Mouse (Mus musculus) heart, adult 2 months (tissue): ENCODE measurements around the gene Zfp612. TPM values are rescaled to one million over a fixed set of nuclear protein-coding genes. Genes with fewer than 3 reads are reported as not detected.

ENCODE experiments used
- DNase-seq, 2 experiments: peaks; one replicate each; pipeline ENCODE4 v3.0.0; 2021
- H3K27ac ChIP-seq: fragments of 200-600 bp; 2 replicates; pipeline ENCODE4 v1.8.1; 2022
- H3K27me3 ChIP-seq: fragments of 200-500 bp; 2 replicates; pipeline ENCODE4 v1.6.1; 2012; ENCODE audit warnings: mild to moderate bottlenecking, low read length, inconsistent platforms, mixed read lengths; ENCODE audit not compliant: control insufficient read depth, insufficient read depth
- H3K36me3 ChIP-seq: fragments of 200-500 bp; 2 replicates; pipeline ENCODE4 v1.6.1; 2012; ENCODE audit warnings: low read length, inconsistent platforms; ENCODE audit not compliant: control insufficient read depth, insufficient read depth
- H3K4me1 ChIP-seq: fragments of 200-500 bp; 2 replicates; pipeline ENCODE4 v1.6.1; 2011; ENCODE audit warnings: low read length; ENCODE audit not compliant: control insufficient read depth, insufficient read depth
- H3K4me3 ChIP-seq: fragments of 200-600 bp; 2 replicates; pipeline ENCODE4 v1.8.1; 2022
- H3K79me2 ChIP-seq: fragments of 200-500 bp; replicated peaks from 2 replicates; pipeline ENCODE4 v1.6.1; 2012; ENCODE audit warnings: mild to moderate bottlenecking, inconsistent platforms, low read length, moderate library complexity, mixed read lengths; ENCODE audit not compliant: control insufficient read depth, insufficient read depth
- H3K9ac ChIP-seq: fragments of 200-500 bp; 2 replicates; pipeline ENCODE4 v1.6.1; 2012; ENCODE audit warnings: low read depth, mild to moderate bottlenecking, control low read depth, inconsistent platforms, low read length, mixed read lengths
- CTCF ChIP-seq: fragments of 200-600 bp; IDR thresholded peaks from 2 replicates; pipeline ENCODE4 v1.8.1; 2022; ENCODE audit warnings: antibody characterized with exemption, mild to moderate bottlenecking, moderate library complexity
- EP300 ChIP-seq: fragments of 200-500 bp; IDR thresholded peaks from 2 replicates; pipeline ENCODE4 v1.6.1; 2011; ENCODE audit warnings: low read depth, low read length, control low read depth; ENCODE audit not compliant: insufficient read depth
- POLR2A ChIP-seq: fragments of 200-500 bp; IDR thresholded peaks from 2 replicates; pipeline ENCODE4 v1.6.1; 2011; ENCODE audit warnings: mild to moderate bottlenecking, low read depth, low read length, control low read depth; ENCODE audit not compliant: insufficient read depth
- WGBS: fragments of 180-500 bp; shearing (Covaris S2); methylation state at CpG from one replicate; pipeline ENCODE4 v1.1.7; 2018; 5-methylcytosine and 5-hydroxymethylcytosine counted together
- intact Hi-C: fragments of 180-260 bp; cut with DNase I; formaldehyde crosslinking; loops from one replicate; pipeline ENCODE4 v1.15.1; 2025
- polyA plus RNA-seq: library from polyadenylated mRNA; depleted of rRNA; stranded (reverse); fragments of >200 nt; gene quantifications from 2 replicates; pipeline ENCODE4 v1.2.3, GENCODE M21; 2012
- total RNA-seq, 2 experiments: library from RNA; stranded (reverse); gene quantifications; 2 replicates each; pipeline ENCODE4 v1.2.3; 2021

Zfp612 gene
- total and polyA plus RNA-seq, 3 experiments: 2.7 to 6.8 (median 6.5) TPM

DNA sequence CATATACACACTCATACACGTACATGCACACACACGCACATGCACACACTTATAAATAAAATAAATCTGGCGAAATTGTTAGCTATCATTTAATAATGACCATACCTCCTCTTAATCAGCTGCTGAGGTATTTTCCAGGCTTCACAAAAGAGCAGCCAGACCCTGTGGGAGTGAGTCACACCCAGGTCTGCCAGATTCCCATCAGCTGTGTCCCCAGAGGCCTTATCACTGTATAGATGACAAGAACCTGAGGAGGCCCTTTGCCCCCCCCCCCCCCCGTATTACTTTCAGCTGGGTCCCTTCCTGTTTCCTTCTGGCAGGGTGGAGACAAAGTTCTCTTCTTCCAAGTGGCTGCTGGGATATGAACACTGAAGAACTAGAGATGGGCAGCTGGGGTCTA lies 39.0 kb upstream of the Zfp612 start:
- TF ChIP-seq CTCF (no peak), POLR2A (no peak), EP300 (no peak)
- DNase-seq: no peak
- Histone ChIP-seq H3K36me3 (no peaks in the 10 kb centered on the region), H3K4me3 (no peak overlapping the region), H3K27me3 (no peaks in the 10 kb centered on the region), H3K79me2 (no peaks in the 10 kb centered on the region), H3K27ac (no peak overlapping the region), H3K4me1 (no peaks in the 10 kb centered on the region), H3K9ac (no peak overlapping the region)
- intact Hi-C loops: no loop called here
- WGBS: 28% methylated on average over 4 of the region's 4 CpGs

DNA sequence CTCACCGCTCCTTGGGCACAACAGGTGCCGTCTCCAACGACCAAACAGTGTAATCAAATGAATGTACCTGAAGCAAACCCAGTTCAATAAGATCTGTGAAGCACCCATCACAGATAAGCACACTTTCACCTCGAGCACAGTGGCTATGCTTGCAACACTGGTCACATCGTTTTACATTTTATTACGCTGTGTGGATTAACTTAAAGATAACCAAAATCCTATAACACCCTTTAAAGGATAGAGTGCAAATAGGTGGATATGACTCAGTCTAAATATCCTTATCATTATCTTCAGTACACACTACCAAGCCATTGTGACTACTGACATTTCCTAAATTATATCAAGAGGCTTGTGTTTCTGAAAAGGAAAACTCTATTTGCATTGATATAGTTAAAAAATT lies 28.3 kb upstream of the Zfp612 start:
- TF ChIP-seq EP300: no peak
- Histone ChIP-seq H3K9ac (no peak overlapping the region), H3K79me2 (no peaks in the 10 kb centered on the region), H3K27me3 (no peaks in the 10 kb centered on the region), H3K4me1 (no peaks in the 10 kb centered on the region), H3K36me3 (no peaks in the 10 kb centered on the region), H3K27ac (no peak overlapping the region), H3K4me3 (no peak overlapping the region)
- 72% methylated on average over 6 of the region's 6 CpGs for WGBS
- intact Hi-C loops: no loop called here
- no peak for DNase-seq

DNA sequence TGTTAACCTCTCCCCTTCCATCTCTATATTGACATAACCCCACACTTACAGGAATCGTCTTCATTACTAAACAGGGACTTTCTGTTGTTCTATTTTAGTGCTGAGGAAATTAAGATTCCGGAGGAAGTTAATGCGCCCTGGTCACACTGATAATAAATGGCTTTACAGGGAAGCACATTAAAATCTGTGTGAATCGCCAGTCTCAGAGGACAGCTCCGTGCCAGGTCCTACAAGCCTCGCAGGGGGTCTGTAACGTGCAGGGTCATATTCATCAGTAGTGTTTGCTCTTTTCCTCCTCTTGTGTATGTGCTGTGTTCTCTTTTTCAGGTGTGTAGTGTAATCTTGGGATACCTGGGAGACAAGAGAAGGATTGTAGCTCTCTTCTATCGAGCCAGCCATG lies 21.3 kb upstream of the Zfp612 start:
- Histone ChIP-seq H3K4me1 (peaks cover 2% of the 10 kb centered on the region; the same call in 1 of the 2 replicates), H3K9ac (no peak overlapping the region), H3K4me3 (no peak overlapping the region), H3K27ac (no peak overlapping the region), H3K36me3 (no peaks in the 10 kb centered on the region), H3K79me2 (no peaks in the 10 kb centered on the region), H3K27me3 (no peaks in the 10 kb centered on the region)
- intact Hi-C loops: no loop called here
- WGBS: 36% methylated on average over 8 of the region's 8 CpGs
- TF ChIP-seq POLR2A: no peak
- no peak for TF ChIP-seq CTCF
- no peak for TF ChIP-seq EP300
- no peak for DNase-seq

DNA sequence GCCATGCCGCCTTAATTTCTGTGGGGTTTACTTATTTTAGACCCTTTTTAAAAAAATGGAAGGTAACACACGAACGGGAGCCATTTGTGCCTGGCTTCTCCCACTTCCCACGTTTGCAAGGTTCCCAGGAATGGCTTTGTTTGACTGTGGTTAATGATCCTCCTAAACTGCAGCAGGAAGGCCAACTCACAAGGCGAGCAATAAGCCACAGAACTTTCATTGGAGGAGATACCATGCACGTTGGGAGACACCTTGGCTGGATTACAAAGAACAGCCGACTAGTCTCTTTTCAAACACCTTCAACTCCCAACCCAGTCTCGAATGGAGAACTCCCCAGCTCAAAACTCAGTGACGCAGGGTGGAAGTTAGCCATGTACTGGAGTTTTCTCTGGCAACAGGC lies 15.4 kb upstream of the Zfp612 start:
- Histone ChIP-seq H3K4me3 (no peak overlapping the region), H3K79me2 (no peaks in the 10 kb centered on the region), H3K9ac (no peak overlapping the region), H3K27ac (no peak overlapping the region), H3K36me3 (no peaks in the 10 kb centered on the region), H3K4me1 (no peaks in the 10 kb centered on the region), H3K27me3 (no peaks in the 10 kb centered on the region)
- TF ChIP-seq CTCF (no peak), EP300 (no peak), POLR2A (no peak)
- intact Hi-C loops: no loop called here
- no peak for DNase-seq
- WGBS: 75% methylated on average over 9 of the region's 9 CpGs

DNA sequence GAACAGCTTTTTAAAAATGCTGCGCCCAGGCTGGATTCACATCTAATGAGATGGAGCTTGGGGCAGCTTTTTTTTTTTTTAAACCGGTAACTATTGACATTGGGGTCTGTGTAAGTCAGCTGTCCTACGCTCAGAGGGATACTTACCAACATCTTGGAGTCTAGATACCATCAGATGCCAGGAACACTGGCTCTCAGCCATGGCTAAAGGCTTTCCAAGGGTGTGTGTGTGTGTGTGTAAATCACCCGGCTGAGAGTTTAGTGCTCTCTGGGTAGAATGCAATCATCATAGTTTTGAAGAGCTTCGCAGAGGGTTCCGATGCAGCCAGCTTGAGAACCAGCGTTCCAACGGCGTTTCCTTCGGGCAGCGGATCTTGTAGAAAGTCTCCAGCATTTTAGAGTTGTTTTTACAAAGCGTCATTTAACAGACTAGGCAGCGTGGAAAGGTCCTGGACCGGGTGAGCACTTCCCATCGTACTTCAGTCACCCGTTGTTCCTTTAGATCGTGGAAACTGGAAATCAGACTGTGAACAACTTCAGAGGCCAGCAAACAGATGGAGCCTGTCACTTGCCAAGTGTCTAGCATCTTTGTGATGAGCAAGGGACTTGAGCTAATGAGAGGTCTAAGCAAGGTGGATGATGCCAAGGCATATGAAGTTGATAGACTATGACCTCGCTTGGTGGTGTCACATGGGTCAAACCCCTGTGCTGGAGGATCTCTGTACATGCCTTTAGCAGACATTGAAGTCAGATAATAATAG lies 14.8 kb upstream of the Zfp612 start:
- TF ChIP-seq POLR2A: no peak
- TF ChIP-seq EP300: no peak
- no peak for TF ChIP-seq CTCF
- H3K4me3 ChIP-seq: no peak overlapping the region
- no peaks in the 10 kb centered on the region for H3K79me2 ChIP-seq
- no peaks in the 10 kb centered on the region for H3K27me3 ChIP-seq
- 89% methylated on average over 18 of the region's 18 CpGs for WGBS
- no peak overlapping the region for H3K9ac ChIP-seq
- H3K4me1 ChIP-seq: no peaks in the 10 kb centered on the region
- no peak overlapping the region for H3K27ac ChIP-seq
- intact Hi-C loops: no loop called here
- no peak for DNase-seq
- no peaks in the 10 kb centered on the region for H3K36me3 ChIP-seq

DNA sequence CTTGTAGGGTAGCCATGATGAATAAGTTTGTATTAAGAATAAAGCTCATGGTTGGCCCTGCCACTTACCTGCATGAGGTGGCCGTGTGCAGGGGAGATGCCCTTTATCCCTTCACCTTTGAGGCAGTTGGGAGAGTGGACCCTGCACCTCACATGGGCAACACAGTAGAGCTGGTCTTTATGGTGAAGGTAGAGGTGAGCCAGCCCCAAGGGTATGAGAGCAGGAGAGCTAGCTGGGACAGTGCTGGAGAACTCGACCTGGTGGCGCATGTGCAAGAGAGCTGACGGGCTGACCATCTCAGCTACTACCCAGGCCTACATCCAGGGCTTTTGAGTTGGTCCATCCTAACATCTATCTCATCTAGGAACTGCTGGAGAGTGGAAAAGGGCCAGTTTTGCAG lies 13.9 kb upstream of the Zfp612 start:
- intact Hi-C loops: no loop called here
- H3K27me3 ChIP-seq: no peaks in the 10 kb centered on the region
- H3K27ac ChIP-seq: no peak overlapping the region
- TF ChIP-seq POLR2A: no peak
- TF ChIP-seq CTCF: no peak
- no peaks in the 10 kb centered on the region for H3K4me1 ChIP-seq
- H3K9ac ChIP-seq: no peak overlapping the region
- 88% methylated on average over 4 of the region's 4 CpGs for WGBS
- DNase-seq: no peak
- no peaks in the 10 kb centered on the region for H3K79me2 ChIP-seq
- H3K4me3 ChIP-seq: no peak overlapping the region
- H3K36me3 ChIP-seq: no peaks in the 10 kb centered on the region
